Mouse (Mus musculus) hindbrain, postnatal 0 days (tissue): ENCODE results near the gene Suclg2. TPM values are rescaled to one million over a fixed set of nuclear protein-coding genes. Genes with fewer than 3 reads are reported as not detected.

Experiments used
- ATAC-seq: fragments of 200-750 bp; cut with Nextera tagmentation; 2 replicates; pipeline ENCODE4 v1.8.0; 2017; ENCODE audit warnings: mild to moderate bottlenecking, moderate TSS enrichment, moderate library complexity
- DNase-seq: peaks from one replicate; pipeline ENCODE4 v3.0.0-alpha.2; 2015; ENCODE audit warnings: low spot score
- H3K27ac ChIP-seq: fragments of 300-500 bp; sonication (generic); 2 replicates; pipeline ENCODE4 v1.5.1; 2014; ENCODE audit warnings: mild to moderate bottlenecking
- H3K27me3 ChIP-seq: fragments of 300-500 bp; sonication (generic); 2 replicates; pipeline ENCODE4 v1.6.1; 2014; ENCODE audit warnings: low read length, mixed read lengths; ENCODE audit not compliant: insufficient read depth
- H3K36me3 ChIP-seq: fragments of 300-500 bp; sonication (generic); 2 replicates; pipeline ENCODE4 v1.6.1; 2014; ENCODE audit warnings: low read length, mixed read lengths; ENCODE audit not compliant: insufficient read depth
- H3K4me1 ChIP-seq: fragments of 300-500 bp; sonication (generic); 2 replicates; pipeline ENCODE4 v1.6.1; 2014; ENCODE audit warnings: antibody characterized with exemption, low read length, mixed read lengths; ENCODE audit not compliant: insufficient read depth
- H3K4me2 ChIP-seq: fragments of 300-500 bp; sonication (generic); 2 replicates; pipeline ENCODE4 v1.6.1; 2014; ENCODE audit warnings: low read depth, mild to moderate bottlenecking, low read length, moderate library complexity, mixed read lengths
- H3K4me3 ChIP-seq: fragments of 300-500 bp; sonication (generic); 2 replicates; pipeline ENCODE4 v1.5.1; 2014; ENCODE audit warnings: low read length
- H3K9ac ChIP-seq: fragments of 300-500 bp; sonication (generic); replicated peaks from 2 replicates; pipeline ENCODE4 v1.6.1; 2014; ENCODE audit warnings: mild to moderate bottlenecking, low read length, moderate library complexity, mixed read lengths
- H3K9me3 ChIP-seq: fragments of 300-500 bp; sonication (generic); 2 replicates; pipeline ENCODE4 v1.6.1; 2016; ENCODE audit warnings: low read length, mixed read lengths
- CTCF ChIP-seq: IDR thresholded peaks from 2 replicates; pipeline ENCODE4 v1.5.1; 2016; ENCODE audit warnings: antibody characterized with exemption, control low read depth, low read depth
- WGBS: fragments of 180-500 bp; shearing (Covaris S2); extraction: QIAGEN DNeasy Blood & Tissue Kit; methylation state at CpG from one replicate; pipeline ENCODE4 v1.1.7; 2014; 5-methylcytosine and 5-hydroxymethylcytosine counted together
- polyA plus RNA-seq: library from polyadenylated mRNA; unstranded; fragments of >200 nt; fragmentation: Nextera tagmentation; extraction: Ambion mirVana; gene quantifications from 2 replicates; pipeline ENCODE4 v1.2.1, GENCODE M21; 2015
- total RNA-seq: library from RNA; depleted of rRNA; stranded (reverse); fragments of >200 nt; gene quantifications from 2 replicates; pipeline ENCODE4 v1.2.3, GENCODE M21; 2014

The Suclg2 gene
- total and polyA plus RNA-seq, 2 experiments from 2014 or later = 13.9 to 22.6 TPM

GRCm38 (mm10) chr6:95701786-95702185 is 16.8 kb downstream of the Suclg2 start:
- H3K4me1 ChIP-seq = no peaks in the 10 kb centered on the region
- TF ChIP-seq CTCF = no peak
- no peak overlapping the region for H3K4me2 ChIP-seq
- no peaks in the 10 kb centered on the region for H3K9me3 ChIP-seq
- H3K27me3 ChIP-seq = no peaks in the 10 kb centered on the region
- H3K36me3 ChIP-seq = no peaks in the 10 kb centered on the region
- ATAC-seq (no peak), DNase-seq (no peak)
- WGBS = 70% methylated on average over 7 of the region's 7 CpGs
- H3K4me3 ChIP-seq = no peak overlapping the region
- no peak overlapping the region for H3K27ac ChIP-seq
- no peak overlapping the region for H3K9ac ChIP-seq

- Histone ChIP-seq H3K9me3 (no peaks in the 10 kb centered on the region), H3K4me1 (no peaks in the 10 kb centered on the region), H3K27ac (no peak overlapping the region), H3K36me3 (no peaks in the 10 kb centered on the region), H3K4me2 (no peak overlapping the region), H3K9ac (no peak overlapping the region), H3K27me3 (no peaks in the 10 kb centered on the region), H3K4me3 (no peak overlapping the region)
- WGBS = 60% methylated on average over 2 of the region's 2 CpGs
- peak; percentile 47 for TF ChIP-seq CTCF
- ATAC-seq (no peak), DNase-seq (no peak)
These were observed 17.5 kb downstream of the Suclg2 start for GRCm38 (mm10) chr6:95700981-95701610.

- no peak overlapping the region for H3K27ac ChIP-seq
- H3K9ac ChIP-seq = no peak overlapping the region
- no peak for TF ChIP-seq CTCF
- no peaks in the 10 kb centered on the region for H3K36me3 ChIP-seq
- ATAC-seq = no peak
- H3K4me1 ChIP-seq = no peaks in the 10 kb centered on the region
- H3K27me3 ChIP-seq = no peaks in the 10 kb centered on the region
- no peak for DNase-seq
- no peak overlapping the region for H3K4me3 ChIP-seq
- no peak overlapping the region for H3K4me2 ChIP-seq
- H3K9me3 ChIP-seq = no peaks in the 10 kb centered on the region
- WGBS = 77% methylated on average over 5 of the region's 5 CpGs
These were observed 18.4 kb downstream of the Suclg2 start for GRCm38 (mm10) chr6:95700191-95700590.

GRCm38 (mm10) chr6:95699326-95699725 is 19.3 kb downstream of the Suclg2 start:
- no peak for ATAC-seq
- no peak overlapping the region for H3K27ac ChIP-seq
- no peaks in the 10 kb centered on the region for H3K27me3 ChIP-seq
- H3K36me3 ChIP-seq = no peaks in the 10 kb centered on the region
- no peaks in the 10 kb centered on the region for H3K4me1 ChIP-seq
- DNase-seq = no peak
- no peak for TF ChIP-seq CTCF
- WGBS = 92% methylated on average over 3 of the region's 3 CpGs
- no peaks in the 10 kb centered on the region for H3K9me3 ChIP-seq
- no peak overlapping the region for H3K9ac ChIP-seq
- H3K4me2 ChIP-seq = no peak overlapping the region
- no peak overlapping the region for H3K4me3 ChIP-seq

- H3K9me3 ChIP-seq = no peaks in the 10 kb centered on the region
- H3K4me1 ChIP-seq = no peaks in the 10 kb centered on the region
- H3K4me2 ChIP-seq = no peak overlapping the region
- peak; percentile 32; the same call in 1 of the 2 replicates for ATAC-seq
- H3K27ac ChIP-seq = no peak overlapping the region
- no peaks in the 10 kb centered on the region for H3K27me3 ChIP-seq
- no peak overlapping the region for H3K9ac ChIP-seq
- no peaks in the 10 kb centered on the region for H3K36me3 ChIP-seq
- no peak overlapping the region for H3K4me3 ChIP-seq
- DNase-seq = no peak
- TF ChIP-seq CTCF = no peak
- WGBS = 33% methylated on average over 4 of the region's 6 CpGs
These were observed 20.0 kb downstream of the Suclg2 start for GRCm38 (mm10) chr6:95698536-95699162.

- H3K4me1 ChIP-seq = no peaks in the 10 kb centered on the region
- TF ChIP-seq CTCF = no peak
- WGBS = 63% methylated on average over 4 of the region's 4 CpGs
- DNase-seq (no peak), ATAC-seq (no peak)
- no peaks in the 10 kb centered on the region for H3K9me3 ChIP-seq
- no peak overlapping the region for H3K9ac ChIP-seq
- H3K36me3 ChIP-seq = no peaks in the 10 kb centered on the region
- H3K4me3 ChIP-seq = no peak overlapping the region
- no peak overlapping the region for H3K27ac ChIP-seq
- H3K27me3 ChIP-seq = no peaks in the 10 kb centered on the region
- no peak overlapping the region for H3K4me2 ChIP-seq
These were observed 23.7 kb downstream of the Suclg2 start for GRCm38 (mm10) chr6:95694910-95695309.

GRCm38 (mm10) chr6:95685242-95685641 is 33.4 kb downstream of the Suclg2 start:
- no peak for TF ChIP-seq CTCF
- Histone ChIP-seq H3K36me3 (no peaks in the 10 kb centered on the region), H3K9ac (no peak overlapping the region), H3K4me3 (no peak overlapping the region), H3K4me1 (peaks cover 4% of the 10 kb centered on the region; the same call in 1 of the 2 replicates), H3K27me3 (no peaks in the 10 kb centered on the region), H3K27ac (no peak overlapping the region), H3K4me2 (no peak overlapping the region), H3K9me3 (no peaks in the 10 kb centered on the region)
- ATAC-seq (no peak), DNase-seq (no peak)
- WGBS = 81% methylated on average over 4 of the region's 4 CpGs
